Mouse (Mus musculus) forebrain, embryonic 12.5 days (tissue): Measurements from ENCODE around the gene Bclaf1. TPM values are rescaled to one million over a fixed set of nuclear protein-coding genes. Genes with fewer than 3 reads are reported as not detected.

Experiments
- ATAC-seq: fragments of 200-750 bp; cut with Nextera tagmentation; 2 replicates; pipeline ENCODE4 v1.8.0; 2017; ENCODE audit warnings: moderate TSS enrichment; ENCODE audit not compliant: low FRiP score
- H3K27ac ChIP-seq: fragments of 300-500 bp; sonication (generic); 2 replicates; pipeline ENCODE4 v1.5.1; 2016; ENCODE audit warnings: mild to moderate bottlenecking
- H3K27me3 ChIP-seq: fragments of 300-500 bp; sonication (generic); 2 replicates; pipeline ENCODE4 v1.6.1; 2016; ENCODE audit warnings: mild to moderate bottlenecking
- H3K36me3 ChIP-seq: fragments of 300-500 bp; sonication (generic); replicated peaks from 2 replicates; pipeline ENCODE4 v1.6.1; 2016; ENCODE audit warnings: mild to moderate bottlenecking
- H3K4me1 ChIP-seq: fragments of 300-500 bp; sonication (generic); 2 replicates; pipeline ENCODE4 v1.6.1; 2016
- H3K4me2 ChIP-seq: fragments of 300-500 bp; sonication (generic); 2 replicates; pipeline ENCODE4 v1.6.1; 2016; ENCODE audit warnings: mild to moderate bottlenecking, moderate library complexity
- H3K4me3 ChIP-seq: fragments of 300-500 bp; sonication (generic); replicated peaks from 2 replicates; pipeline ENCODE4 v1.5.1; 2016; ENCODE audit warnings: mild to moderate bottlenecking
- H3K9ac ChIP-seq: fragments of 300-500 bp; sonication (generic); 2 replicates; pipeline ENCODE4 v1.6.1; 2016; ENCODE audit warnings: mild to moderate bottlenecking
- H3K9me3 ChIP-seq: fragments of 300-500 bp; sonication (generic); 2 replicates; pipeline ENCODE4 v1.6.1; 2016
- WGBS: fragments of 180-500 bp; shearing (Covaris S2); methylation state at CpG from one replicate; pipeline ENCODE4 v1.1.7; 2016; 5-methylcytosine and 5-hydroxymethylcytosine counted together
- polyA plus RNA-seq: library from polyadenylated mRNA; unstranded; fragments of >200 nt; fragmentation: Nextera tagmentation; extraction: Ambion mirVana; gene quantifications from 2 replicates; pipeline ENCODE4 v1.2.1, GENCODE M21; 2016

Gene Bclaf1
- polyA plus RNA-seq, result 178 and 187 TPM in 2 replicates

- Histone ChIP-seq H3K9me3 (no peaks in the 10 kb centered on the region), H3K4me1 (peaks cover 19% of the 10 kb centered on the region), H3K27me3 (no peaks in the 10 kb centered on the region), H3K4me3 (peak within 1 kb of the TSS; percentile 66), H3K9ac (peak within 1 kb of the TSS; percentile 90), H3K4me2 (peak within 1 kb of the TSS; percentile 71), H3K36me3 (no peaks in the 10 kb centered on the region), H3K27ac (peak within 1 kb of the TSS; percentile 100)
- peak; percentile 98 for ATAC-seq
- WGBS, result under 1% methylated on average over 84 of the region's 84 CpGs
Measured at GRCm38 (mm10) chr10:20311918-20312735, at the start of gene Bclaf1. Gene Bclaf1, plus strand, starts transcription at chr10:20312469.

GRCm38 (mm10) chr10:20262896-20263295 is 49.4 kb upstream of the Bclaf1 start:
- no peak for ATAC-seq
- Histone ChIP-seq H3K36me3 (no peaks in the 10 kb centered on the region), H3K27ac (no peak overlapping the region), H3K27me3 (no peaks in the 10 kb centered on the region), H3K9ac (no peak overlapping the region), H3K4me2 (no peak overlapping the region), H3K9me3 (no peaks in the 10 kb centered on the region), H3K4me1 (no peaks in the 10 kb centered on the region; the same call in 1 of the 2 replicates), H3K4me3 (no peak overlapping the region)
- 95% methylated on average over 6 of the region's 6 CpGs for WGBS

GRCm38 (mm10) chr10:20264479-20264878 is 47.8 kb upstream of the Bclaf1 start:
- H3K27ac ChIP-seq, result no peak overlapping the region
- H3K27me3 ChIP-seq, result no peaks in the 10 kb centered on the region
- ATAC-seq, result no peak
- no peak overlapping the region for H3K4me2 ChIP-seq
- no peaks in the 10 kb centered on the region for H3K9me3 ChIP-seq
- WGBS, result 77% methylated on average over 7 of the region's 7 CpGs
- no peaks in the 10 kb centered on the region for H3K36me3 ChIP-seq
- H3K4me3 ChIP-seq, result no peak overlapping the region
- H3K9ac ChIP-seq, result no peak overlapping the region
- H3K4me1 ChIP-seq, result no peaks in the 10 kb centered on the region

- Histone ChIP-seq H3K27ac (no peak overlapping the region), H3K4me2 (no peak overlapping the region), H3K9ac (no peak overlapping the region), H3K27me3 (no peaks in the 10 kb centered on the region), H3K4me3 (no peak overlapping the region), H3K9me3 (no peaks in the 10 kb centered on the region), H3K4me1 (no peaks in the 10 kb centered on the region), H3K36me3 (no peaks in the 10 kb centered on the region)
- 86% methylated on average over 10 of the region's 10 CpGs for WGBS
- no peak for ATAC-seq
Measured at GRCm38 (mm10) chr10:20267032-20267431, 45.2 kb upstream of the Bclaf1 start.

GRCm38 (mm10) chr10:20268945-20269344 is 43.3 kb upstream of the Bclaf1 start:
- ATAC-seq, result no peak
- Histone ChIP-seq H3K4me3 (no peak overlapping the region), H3K27me3 (no peaks in the 10 kb centered on the region), H3K9me3 (no peaks in the 10 kb centered on the region), H3K9ac (no peak overlapping the region), H3K36me3 (no peaks in the 10 kb centered on the region), H3K27ac (no peak overlapping the region), H3K4me1 (no peaks in the 10 kb centered on the region), H3K4me2 (no peak overlapping the region)
- WGBS, result 60% methylated on average over 7 of the region's 7 CpGs

GRCm38 (mm10) chr10:20272380-20272779 is 39.9 kb upstream of the Bclaf1 start:
- no peak overlapping the region for H3K9ac ChIP-seq
- no peaks in the 10 kb centered on the region for H3K27me3 ChIP-seq
- no peaks in the 10 kb centered on the region for H3K36me3 ChIP-seq
- 92% methylated on average over 5 of the region's 5 CpGs for WGBS
- no peaks in the 10 kb centered on the region for H3K9me3 ChIP-seq
- H3K4me2 ChIP-seq, result no peak overlapping the region
- no peak overlapping the region for H3K4me3 ChIP-seq
- H3K4me1 ChIP-seq, result no peaks in the 10 kb centered on the region
- no peak for ATAC-seq
- no peak overlapping the region for H3K27ac ChIP-seq

- H3K9ac ChIP-seq, result no peak overlapping the region
- H3K4me1 ChIP-seq, result no peaks in the 10 kb centered on the region
- no peak overlapping the region for H3K4me2 ChIP-seq
- no peak for ATAC-seq
- H3K27me3 ChIP-seq, result no peaks in the 10 kb centered on the region
- no peak overlapping the region for H3K27ac ChIP-seq
- WGBS, result 70% methylated on average over 15 of the region's 15 CpGs
- no peaks in the 10 kb centered on the region for H3K9me3 ChIP-seq
- H3K4me3 ChIP-seq, result no peak overlapping the region
- no peaks in the 10 kb centered on the region for H3K36me3 ChIP-seq
Measured at GRCm38 (mm10) chr10:20273278-20273677, 39.0 kb upstream of the Bclaf1 start.

GRCm38 (mm10) chr10:20274022-20274421 is 38.2 kb upstream of the Bclaf1 start:
- Histone ChIP-seq H3K4me2 (no peak overlapping the region), H3K9ac (no peak overlapping the region), H3K36me3 (no peaks in the 10 kb centered on the region), H3K27ac (no peak overlapping the region), H3K27me3 (no peaks in the 10 kb centered on the region), H3K9me3 (no peaks in the 10 kb centered on the region), H3K4me3 (no peak overlapping the region), H3K4me1 (no peaks in the 10 kb centered on the region)
- ATAC-seq, result no peak
- 81% methylated on average over 9 of the region's 9 CpGs for WGBS

- ATAC-seq, result no peak
- Histone ChIP-seq H3K9ac (no peak overlapping the region), H3K4me1 (peaks cover 18% of the 10 kb centered on the region), H3K4me3 (no peak overlapping the region), H3K27ac (no peak overlapping the region), H3K36me3 (no peaks in the 10 kb centered on the region), H3K9me3 (no peaks in the 10 kb centered on the region), H3K27me3 (no peaks in the 10 kb centered on the region), H3K4me2 (no peak overlapping the region)
- WGBS, result 74% methylated on average over 2 of the region's 2 CpGs
Measured at GRCm38 (mm10) chr10:20281456-20281855, 30.8 kb upstream of the Bclaf1 start.

- Histone ChIP-seq H3K27me3 (no peaks in the 10 kb centered on the region), H3K9ac (peak overlapping the region; percentile 25; the same call in 1 of the 2 replicates), H3K36me3 (no peaks in the 10 kb centered on the region), H3K27ac (peak overlapping the region; percentile 87), H3K4me3 (no peak overlapping the region), H3K9me3 (no peaks in the 10 kb centered on the region), H3K4me1 (peaks cover 26% of the 10 kb centered on the region), H3K4me2 (peak overlapping the region; percentile 29)
- ATAC-seq, result peak; percentile 92
- WGBS, result 8% methylated on average over 10 of the region's 10 CpGs
Measured at GRCm38 (mm10) chr10:20285289-20285975, 26.8 kb upstream of the Bclaf1 start.

- peak overlapping the region; percentile 87 for H3K27ac ChIP-seq
- H3K4me2 ChIP-seq, result peak overlapping the region; percentile 29
- 33% methylated on average over 15 of the region's 15 CpGs for whole genome bisulfite sequencing
- ATAC-seq, result peak; percentile 62
- no peaks in the 10 kb centered on the region for H3K27me3 ChIP-seq
- H3K9me3 ChIP-seq, result no peaks in the 10 kb centered on the region
- H3K9ac ChIP-seq, result peak overlapping the region; percentile 25; the same call in 1 of the 2 replicates
- H3K4me1 ChIP-seq, result peaks cover 26% of the 10 kb centered on the region
- no peak overlapping the region for H3K4me3 ChIP-seq
- H3K36me3 ChIP-seq, result no peaks in the 10 kb centered on the region
Measured at GRCm38 (mm10) chr10:20285994-20286836, 26.1 kb upstream of the Bclaf1 start.

GRCm38 (mm10) chr10:20287369-20287768 is 24.9 kb upstream of the Bclaf1 start:
- Histone ChIP-seq H3K36me3 (no peaks in the 10 kb centered on the region), H3K4me3 (no peak overlapping the region), H3K4me2 (no peak overlapping the region), H3K4me1 (peaks cover 26% of the 10 kb centered on the region), H3K27me3 (no peaks in the 10 kb centered on the region), H3K27ac (no peak overlapping the region), H3K9ac (no peak overlapping the region), H3K9me3 (no peaks in the 10 kb centered on the region)
- no peak for ATAC-seq
- 53% methylated on average over 6 of the region's 6 CpGs for WGBS
